Mouse (Mus musculus) kidney, embryonic 15.5 days (tissue): Measurements from ENCODE around the gene Rad54l2. TPM values are rescaled to one million over a fixed set of nuclear protein-coding genes. Genes with fewer than 3 reads are reported as not detected.

Source experiments
- ATAC-seq: fragments of 200-750 bp; cut with Nextera tagmentation; replicated peaks from 2 replicates; pipeline ENCODE4 v1.8.0; 2017; ENCODE audit warnings: moderate TSS enrichment; ENCODE audit not compliant: low FRiP score
- H3K27ac ChIP-seq: fragments of 300-500 bp; sonication (generic); 2 replicates; pipeline ENCODE4 v1.5.1; 2015; ENCODE audit warnings: mild to moderate bottlenecking, inconsistent platforms
- H3K27me3 ChIP-seq: fragments of 300-500 bp; sonication (generic); 2 replicates; pipeline ENCODE4 v1.6.1; 2015; ENCODE audit warnings: inconsistent platforms
- H3K36me3 ChIP-seq: fragments of 300-500 bp; sonication (generic); 2 replicates; pipeline ENCODE4 v1.6.1; 2015; ENCODE audit warnings: inconsistent platforms
- H3K4me1 ChIP-seq: fragments of 300-500 bp; sonication (generic); 2 replicates; pipeline ENCODE4 v1.6.1; 2015; ENCODE audit warnings: inconsistent platforms
- H3K4me2 ChIP-seq: fragments of 300-500 bp; sonication (generic); 2 replicates; pipeline ENCODE4 v1.6.1; 2015; ENCODE audit warnings: moderate library complexity, mild to moderate bottlenecking, inconsistent platforms
- H3K4me3 ChIP-seq: fragments of 300-500 bp; sonication (generic); replicated peaks from 2 replicates; pipeline ENCODE4 v1.5.1; 2015; ENCODE audit warnings: mild to moderate bottlenecking, inconsistent platforms
- H3K9ac ChIP-seq: fragments of 300-500 bp; sonication (generic); 2 replicates; pipeline ENCODE4 v1.6.1; 2015; ENCODE audit warnings: mild to moderate bottlenecking, inconsistent platforms
- H3K9me3 ChIP-seq: fragments of 300-500 bp; sonication (generic); replicated peaks from 2 replicates; pipeline ENCODE4 v1.6.1; 2016; ENCODE audit warnings: inconsistent platforms
- WGBS: fragments of 180-500 bp; shearing (Covaris S2); methylation state at CpG from one replicate; pipeline ENCODE4 v1.1.7; 2015; ENCODE audit warnings: mixed read lengths; 5-methylcytosine and 5-hydroxymethylcytosine counted together
- polyA plus RNA-seq: library from polyadenylated mRNA; unstranded; fragments of >200 nt; fragmentation: Nextera tagmentation; extraction: Ambion mirVana; gene quantifications from 2 replicates; pipeline ENCODE4 v1.2.1, GENCODE M21; 2015

The Rad54l2 gene
- polyA plus RNA-seq, 1 experiment from 2014 or later: 7.7 TPM

DNA sequence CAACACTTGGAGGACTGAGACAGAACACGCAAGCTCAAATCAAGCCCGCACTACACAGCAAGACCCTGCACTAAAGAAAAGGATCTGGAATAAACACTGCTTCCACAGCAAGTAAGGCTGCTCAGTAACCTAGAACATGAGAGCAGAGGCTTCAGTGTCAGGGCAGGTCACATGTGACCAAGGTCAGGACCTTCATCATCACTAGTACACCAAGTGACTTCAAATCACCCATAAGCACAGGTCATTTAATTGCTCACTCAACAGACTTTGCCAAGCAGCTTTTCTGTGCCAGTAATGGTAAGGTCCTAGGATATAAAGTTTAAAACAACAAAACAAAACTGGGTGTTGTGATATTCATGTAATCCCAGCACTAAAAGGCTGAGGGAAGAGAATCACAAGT, 5.4 kb downstream of the Rad54l2 start:
- Histone ChIP-seq H3K4me2 (no peak overlapping the region), H3K36me3 (no peaks in the 10 kb centered on the region), H3K27ac (no peak overlapping the region), H3K4me1 (peaks cover 11% of the 10 kb centered on the region), H3K4me3 (no peak overlapping the region), H3K9me3 (no peaks in the 10 kb centered on the region), H3K27me3 (no peaks in the 10 kb centered on the region), H3K9ac (no peak overlapping the region)
- ATAC-seq: no peak
- WGBS: 96% methylated on average over 2 of the region's 2 CpGs

DNA sequence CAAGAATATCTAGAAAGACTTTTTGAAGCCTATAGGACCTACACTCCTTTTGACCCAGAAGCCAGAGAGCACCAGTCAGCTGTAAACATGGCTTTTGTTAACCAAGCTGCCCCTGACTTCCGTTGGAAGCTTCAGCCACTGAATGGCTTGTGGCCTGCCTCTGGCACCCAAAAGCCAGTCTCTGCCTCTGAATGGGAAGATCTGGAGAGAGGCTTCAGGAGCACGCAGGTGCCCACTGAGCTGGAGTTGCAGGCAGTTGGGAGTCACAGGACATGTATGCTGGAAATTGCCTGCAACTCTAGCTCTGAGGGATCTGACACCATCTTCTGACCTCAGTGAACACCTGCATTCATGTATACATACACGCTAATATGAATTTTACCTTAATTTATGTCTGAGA, 8.9 kb downstream of the Rad54l2 start:
- Histone ChIP-seq H3K9ac (no peak overlapping the region), H3K4me3 (no peak overlapping the region), H3K9me3 (no peaks in the 10 kb centered on the region), H3K4me1 (no peaks in the 10 kb centered on the region), H3K27ac (no peak overlapping the region), H3K27me3 (no peaks in the 10 kb centered on the region), H3K4me2 (no peak overlapping the region), H3K36me3 (no peaks in the 10 kb centered on the region)
- no peak for ATAC-seq
- WGBS: 83% methylated on average over 3 of the region's 3 CpGs

DNA sequence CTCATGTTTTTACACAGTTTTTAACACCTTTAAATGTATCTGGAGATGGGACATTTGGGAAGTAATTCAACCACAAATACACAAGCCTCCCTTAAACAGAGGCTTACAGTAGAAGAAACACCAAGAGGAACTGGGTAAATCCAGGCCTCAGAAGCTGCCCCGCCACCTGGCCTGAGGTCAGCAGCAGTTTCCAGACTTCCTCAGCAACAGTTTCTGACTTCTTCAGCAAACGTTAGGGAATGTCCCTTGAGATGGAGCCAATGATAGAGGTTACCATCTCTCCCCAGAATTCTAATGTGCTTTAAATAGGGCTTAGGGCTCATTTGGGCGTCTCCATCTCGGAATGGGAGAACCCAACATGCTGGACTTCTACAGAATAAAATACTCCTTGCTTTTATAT, 10.7 kb downstream of the Rad54l2 start:
- H3K27ac ChIP-seq: no peak overlapping the region
- no peaks in the 10 kb centered on the region for H3K36me3 ChIP-seq
- no peak overlapping the region for H3K9ac ChIP-seq
- WGBS: 87% methylated on average over 4 of the region's 4 CpGs
- no peak for ATAC-seq
- H3K27me3 ChIP-seq: no peaks in the 10 kb centered on the region
- H3K9me3 ChIP-seq: no peaks in the 10 kb centered on the region
- no peak overlapping the region for H3K4me2 ChIP-seq
- no peak overlapping the region for H3K4me3 ChIP-seq
- no peaks in the 10 kb centered on the region for H3K4me1 ChIP-seq

DNA sequence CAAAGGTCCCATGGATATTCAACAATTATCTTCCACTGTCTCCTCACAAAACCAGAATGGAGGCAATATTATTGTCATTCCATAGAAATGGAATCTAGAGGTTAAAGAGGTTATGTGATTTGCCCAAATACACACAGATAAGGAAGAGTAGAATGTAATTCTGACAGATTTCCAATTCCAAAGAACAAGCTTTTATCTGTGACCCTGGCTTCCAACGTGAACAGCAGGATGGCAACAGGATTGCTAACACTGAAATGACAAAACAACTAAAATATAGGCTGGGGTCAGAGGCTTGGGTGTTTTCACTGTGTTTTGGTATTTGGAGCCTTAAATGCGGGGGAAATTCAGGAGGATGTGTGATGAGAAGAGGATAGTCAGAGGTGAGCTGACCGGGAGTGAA, 11.6 kb downstream of the Rad54l2 start:
- Histone ChIP-seq H3K4me2 (no peak overlapping the region), H3K27me3 (no peaks in the 10 kb centered on the region), H3K27ac (no peak overlapping the region), H3K36me3 (no peaks in the 10 kb centered on the region), H3K9me3 (no peaks in the 10 kb centered on the region), H3K4me1 (no peaks in the 10 kb centered on the region), H3K4me3 (no peak overlapping the region), H3K9ac (no peak overlapping the region)
- ATAC-seq: no peak
- 87% methylated on average over 3 of the region's 3 CpGs for WGBS

DNA sequence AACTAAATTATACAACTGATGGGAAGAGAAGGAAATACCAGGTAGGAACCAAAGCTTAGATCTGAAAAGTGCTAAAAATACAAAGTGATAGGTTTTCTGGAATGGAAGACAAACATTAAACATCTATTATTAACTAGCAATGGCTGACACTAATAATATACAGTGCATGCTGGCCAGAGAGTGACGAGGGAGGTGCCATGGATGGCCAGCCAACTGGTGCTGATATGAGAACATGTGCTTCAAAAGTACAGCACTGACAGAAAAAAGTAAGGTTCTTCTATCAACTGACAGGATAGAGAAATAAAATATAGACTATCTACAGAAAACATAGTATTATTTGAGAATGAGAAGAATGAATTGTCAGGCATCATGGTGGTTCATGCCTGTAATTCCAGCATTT, 12.9 kb downstream of the Rad54l2 start:
- Histone ChIP-seq H3K27me3 (no peaks in the 10 kb centered on the region), H3K36me3 (no peaks in the 10 kb centered on the region), H3K4me1 (no peaks in the 10 kb centered on the region), H3K4me2 (no peak overlapping the region), H3K27ac (no peak overlapping the region), H3K9ac (no peak overlapping the region), H3K9me3 (no peaks in the 10 kb centered on the region), H3K4me3 (no peak overlapping the region)
- no peak for ATAC-seq
- 82% methylated on average over 1 of the region's 1 CpGs for WGBS

DNA sequence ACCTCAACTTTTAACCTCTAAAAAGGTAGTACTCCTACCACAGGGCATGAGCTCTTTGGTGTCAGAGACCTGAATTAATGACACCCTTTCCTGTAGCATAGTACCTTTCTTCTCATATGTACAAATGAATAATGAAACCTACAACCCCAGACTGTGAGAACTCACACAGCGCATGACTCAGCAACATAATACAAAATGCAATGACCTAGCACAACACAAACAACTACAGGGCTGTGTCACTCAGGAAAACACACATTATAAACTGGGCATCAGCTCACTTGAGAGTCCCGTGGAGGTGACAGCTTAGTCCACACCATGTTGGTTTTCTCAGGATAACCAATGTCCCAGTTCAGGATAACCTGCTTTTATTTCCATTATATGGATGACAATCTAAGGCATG, 17.2 kb downstream of the Rad54l2 start:
- Histone ChIP-seq H3K27ac (no peak overlapping the region), H3K27me3 (no peaks in the 10 kb centered on the region), H3K4me3 (no peak overlapping the region), H3K9me3 (no peaks in the 10 kb centered on the region), H3K4me1 (no peaks in the 10 kb centered on the region), H3K9ac (no peak overlapping the region), H3K4me2 (no peak overlapping the region), H3K36me3 (no peaks in the 10 kb centered on the region)
- WGBS: 87% methylated on average over 2 of the region's 2 CpGs
- no peak for ATAC-seq

DNA sequence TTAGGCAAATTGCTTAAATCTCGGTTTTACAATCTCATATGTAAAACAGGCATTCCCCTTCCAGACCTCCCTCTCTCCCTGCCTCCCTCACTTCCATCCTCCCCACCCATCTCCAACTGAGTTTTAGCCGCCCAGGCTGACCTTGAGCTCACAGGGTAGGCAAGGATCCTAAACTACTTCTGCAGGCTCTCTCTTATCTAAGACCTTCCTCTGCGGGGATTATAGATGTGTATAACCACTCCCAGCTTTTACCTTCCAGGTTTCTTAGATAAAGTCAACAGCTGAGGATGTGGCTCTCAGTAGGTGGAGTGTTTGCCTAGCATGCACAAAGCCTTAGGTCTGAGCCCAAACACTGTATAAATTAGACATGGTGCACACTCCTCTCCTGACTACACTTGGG, 18.8 kb downstream of the Rad54l2 start:
- WGBS: 75% methylated on average over 3 of the region's 3 CpGs
- Histone ChIP-seq H3K27me3 (no peaks in the 10 kb centered on the region), H3K4me2 (no peak overlapping the region), H3K4me3 (no peak overlapping the region), H3K9ac (no peak overlapping the region), H3K27ac (no peak overlapping the region), H3K36me3 (no peaks in the 10 kb centered on the region), H3K4me1 (no peaks in the 10 kb centered on the region), H3K9me3 (no peaks in the 10 kb centered on the region)
- ATAC-seq: no peak

DNA sequence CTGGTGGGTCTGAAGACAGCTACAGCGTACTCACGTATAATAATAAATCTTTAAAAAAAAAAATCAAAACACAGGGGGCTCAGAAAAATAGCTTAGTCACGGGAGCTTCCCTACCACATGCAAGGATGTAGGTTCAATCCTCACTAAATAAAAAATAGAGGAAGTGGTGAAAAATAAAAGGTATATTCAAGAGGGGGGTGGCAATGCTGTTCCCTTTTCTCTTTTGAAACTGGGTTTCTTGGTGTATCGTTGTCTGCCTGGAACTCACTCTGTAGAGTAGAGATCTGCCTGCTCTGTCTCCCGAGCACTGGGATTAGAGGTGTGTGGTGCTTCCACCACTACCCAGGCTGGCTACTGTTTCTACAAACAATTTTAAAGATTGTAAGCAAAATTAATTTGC, 19.2 kb downstream of the Rad54l2 start:
- no peak for ATAC-seq
- Histone ChIP-seq H3K27me3 (no peaks in the 10 kb centered on the region), H3K36me3 (no peaks in the 10 kb centered on the region), H3K9me3 (no peaks in the 10 kb centered on the region), H3K4me2 (no peak overlapping the region), H3K4me1 (no peaks in the 10 kb centered on the region), H3K4me3 (no peak overlapping the region), H3K27ac (no peak overlapping the region), H3K9ac (no peak overlapping the region)
- WGBS: 97% methylated on average over 5 of the region's 5 CpGs

DNA sequence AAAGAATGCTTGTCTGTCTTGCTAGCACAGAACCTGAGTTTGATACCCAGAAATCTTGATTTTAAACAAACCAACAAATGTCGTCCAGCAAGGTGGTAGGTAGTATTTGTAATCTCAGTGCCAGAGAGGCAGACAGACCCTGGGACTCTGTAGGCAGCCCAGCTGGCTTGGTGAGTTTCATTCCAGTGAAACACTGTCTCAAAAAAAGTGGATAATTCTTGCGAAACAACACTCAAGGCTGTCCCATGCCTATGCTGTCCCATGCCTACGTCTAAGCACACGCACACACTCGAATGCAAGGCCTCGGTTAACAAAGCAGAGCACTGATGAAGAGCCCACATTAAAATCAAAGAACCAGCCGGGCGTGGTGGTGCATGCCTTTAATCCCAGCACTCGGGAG, 32.6 kb downstream of the Rad54l2 start:
- no peak overlapping the region for H3K4me2 ChIP-seq
- H3K9me3 ChIP-seq: no peaks in the 10 kb centered on the region
- no peaks in the 10 kb centered on the region for H3K4me1 ChIP-seq
- no peak for ATAC-seq
- WGBS: 90% methylated on average over 9 of the region's 9 CpGs
- no peak overlapping the region for H3K27ac ChIP-seq
- no peak overlapping the region for H3K9ac ChIP-seq
- H3K4me3 ChIP-seq: no peak overlapping the region
- peaks cover 30% of the 10 kb centered on the region for H3K36me3 ChIP-seq
- no peaks in the 10 kb centered on the region for H3K27me3 ChIP-seq

DNA sequence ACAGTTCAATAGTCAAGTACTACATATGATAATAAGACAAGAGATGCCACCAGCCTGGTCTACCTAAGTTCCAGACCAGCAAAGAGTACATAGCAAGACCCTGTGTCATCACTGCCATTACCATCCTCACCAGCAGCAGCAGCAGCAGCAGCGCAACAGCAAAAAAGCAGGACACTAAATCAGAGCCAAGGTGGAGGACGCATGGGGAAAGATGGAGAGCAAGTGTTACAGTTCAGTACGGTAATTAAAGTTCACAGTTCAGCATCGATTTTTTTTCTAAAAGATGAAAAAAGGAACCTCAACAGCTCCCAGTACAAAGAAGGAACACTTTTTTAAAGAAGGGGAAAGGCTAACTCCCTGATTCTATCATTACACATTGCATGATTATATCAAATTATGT, 33.2 kb downstream of the Rad54l2 start:
- H3K9me3 ChIP-seq: no peaks in the 10 kb centered on the region
- H3K36me3 ChIP-seq: peaks cover 36% of the 10 kb centered on the region
- no peaks in the 10 kb centered on the region for H3K27me3 ChIP-seq
- H3K4me1 ChIP-seq: no peaks in the 10 kb centered on the region
- no peak overlapping the region for H3K27ac ChIP-seq
- 89% methylated on average over 4 of the region's 4 CpGs for WGBS
- ATAC-seq: no peak
- H3K4me2 ChIP-seq: no peak overlapping the region
- no peak overlapping the region for H3K9ac ChIP-seq
- H3K4me3 ChIP-seq: no peak overlapping the region

DNA sequence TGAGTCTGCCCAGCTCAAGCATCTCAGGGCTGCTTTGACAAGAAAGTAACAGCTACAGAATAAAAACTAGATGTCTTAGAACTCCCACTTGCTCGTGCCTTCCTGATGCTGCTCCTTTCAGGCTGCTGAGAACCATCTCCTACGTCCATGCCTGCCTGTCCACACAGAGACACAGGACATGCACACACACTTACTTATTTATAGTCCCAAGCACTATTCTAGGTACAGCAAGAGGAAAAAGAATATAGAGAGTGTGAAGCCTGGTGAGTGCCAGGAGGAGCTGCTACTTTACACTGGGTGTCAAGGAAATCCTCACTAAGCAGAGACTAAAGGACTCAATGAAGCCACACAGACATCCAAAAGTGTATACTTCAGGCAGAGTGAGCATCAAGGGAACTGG, 34.7 kb downstream of the Rad54l2 start:
- no peak overlapping the region for H3K27ac ChIP-seq
- ATAC-seq: no peak
- no peak overlapping the region for H3K4me2 ChIP-seq
- no peak overlapping the region for H3K9ac ChIP-seq
- no peaks in the 10 kb centered on the region for H3K27me3 ChIP-seq
- H3K9me3 ChIP-seq: no peaks in the 10 kb centered on the region
- H3K36me3 ChIP-seq: peaks cover 39% of the 10 kb centered on the region
- H3K4me3 ChIP-seq: no peak overlapping the region
- no peaks in the 10 kb centered on the region for H3K4me1 ChIP-seq
- WGBS: 91% methylated on average over 2 of the region's 2 CpGs

DNA sequence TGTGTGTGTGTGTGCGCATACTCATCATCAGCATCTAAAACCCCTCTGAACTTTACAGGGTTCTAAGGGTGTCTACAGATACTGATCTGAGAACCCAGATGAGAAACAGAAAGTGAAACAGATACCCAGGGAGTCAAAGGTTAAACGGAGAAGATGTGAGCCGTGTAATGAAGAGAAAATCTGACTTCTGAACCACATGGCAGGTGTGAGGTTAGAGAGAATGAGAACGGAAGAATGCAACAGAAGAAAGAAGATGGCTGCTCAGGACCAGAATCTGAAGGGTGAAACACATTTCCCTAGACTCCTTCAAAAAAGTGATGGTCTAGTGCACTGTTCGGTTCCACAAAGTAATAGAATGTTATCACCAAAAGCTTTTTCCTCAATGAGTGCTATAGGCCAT, 36.9 kb downstream of the Rad54l2 start:
- 78% methylated on average over 5 of the region's 5 CpGs for WGBS
- H3K4me3 ChIP-seq: no peak overlapping the region
- H3K4me2 ChIP-seq: no peak overlapping the region
- no peaks in the 10 kb centered on the region for H3K27me3 ChIP-seq
- no peak overlapping the region for H3K27ac ChIP-seq
- no peaks in the 10 kb centered on the region for H3K9me3 ChIP-seq
- no peaks in the 10 kb centered on the region for H3K4me1 ChIP-seq
- peaks cover 32% of the 10 kb centered on the region for H3K36me3 ChIP-seq
- no peak for ATAC-seq
- no peak overlapping the region for H3K9ac ChIP-seq

DNA sequence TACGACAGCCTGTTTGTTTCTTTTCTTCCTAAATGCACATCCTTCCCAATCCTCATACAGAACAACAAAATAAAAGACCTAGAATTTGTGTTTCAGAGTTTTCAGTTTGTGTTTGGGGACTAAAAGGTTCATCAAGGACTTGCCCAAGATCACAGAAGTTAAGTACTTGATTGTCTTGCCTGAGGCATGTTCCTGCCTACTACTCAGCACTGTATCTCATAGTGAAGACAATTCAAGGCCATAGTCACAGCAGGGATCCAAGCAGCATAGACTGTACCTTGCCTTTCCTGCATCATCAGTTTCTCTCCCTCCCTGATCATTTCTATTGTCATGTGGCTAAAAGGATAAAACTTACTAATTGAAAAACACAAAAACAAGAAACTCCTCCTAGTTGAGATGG, 49.0 kb downstream of the Rad54l2 start:
- no peak for ATAC-seq
- H3K9me3 ChIP-seq: no peaks in the 10 kb centered on the region
- no peak overlapping the region for H3K27ac ChIP-seq
- no peak overlapping the region for H3K4me2 ChIP-seq
- WGBS: 85% methylated on average over 1 of the region's 1 CpGs
- no peaks in the 10 kb centered on the region for H3K4me1 ChIP-seq
- H3K27me3 ChIP-seq: no peaks in the 10 kb centered on the region
- no peak overlapping the region for H3K4me3 ChIP-seq
- H3K36me3 ChIP-seq: peaks cover 8% of the 10 kb centered on the region; the same call in 1 of the 2 replicates
- H3K9ac ChIP-seq: no peak overlapping the region
